Mouse (Mus musculus) neural tube, postnatal 0 days (tissue): Measurements from ENCODE around the gene Kif21a. TPM values are rescaled to one million over a fixed set of nuclear protein-coding genes. Genes with fewer than 3 reads are reported as not detected.

ENCODE experiments used
- polyA plus RNA-seq: library from polyadenylated mRNA; unstranded; fragments of >200 nt; fragmentation: Nextera tagmentation; extraction: Ambion mirVana; gene quantifications from 2 replicates; pipeline ENCODE4 v1.2.1, GENCODE M21; 2015

Kif21a gene
- polyA plus RNA-seq: 29.5 and 29.9 TPM in 2 replicates

GRCm38 (mm10) chr15:91049496-91050441 lies at the start of gene Kif21a:
TSS of gene Kif21a (minus strand) at chr15:91049948.

Other genes with a start within 250 kb of the Kif21a start
- 8.0 and 9.3 TPM in 2 replicates for gene Abcd2, start 141.9 kb upstream of the Kif21a start, polyA plus RNA-seq
- 0.28 and 0.29 TPM in 2 replicates for gene CN725425, start 149.5 kb upstream of the Kif21a start, polyA plus RNA-seq